Mouse (Mus musculus) stomach, embryonic 16.5 days (tissue): Measurements from ENCODE around the gene Unc5b. TPM values are rescaled to one million over a fixed set of nuclear protein-coding genes. Genes with fewer than 3 reads are reported as not detected.
A peak's percentile ranks its signal among the peaks of the same experiment; 100 is the strongest.

Experiments used
- ATAC-seq: fragments of 200-750 bp; cut with Nextera tagmentation; 2 replicates; pipeline ENCODE4 v1.8.0; 2017; ENCODE audit warnings: moderate number of reproducible peaks, moderate TSS enrichment; ENCODE audit not compliant: insufficient read depth, low FRiP score
- H3K27ac ChIP-seq: fragments of 300-500 bp; sonication (generic); 2 replicates; pipeline ENCODE4 v1.5.1; 2014; ENCODE audit warnings: low read length
- H3K27me3 ChIP-seq: fragments of 300-500 bp; sonication (generic); 2 replicates; pipeline ENCODE4 v1.6.1; 2014; ENCODE audit warnings: low read length, control low read depth, mixed read lengths; ENCODE audit not compliant: control insufficient read depth, insufficient read depth
- H3K36me3 ChIP-seq: fragments of 300-500 bp; sonication (generic); 2 replicates; pipeline ENCODE4 v1.6.1; 2014; ENCODE audit warnings: low read length; ENCODE audit not compliant: control insufficient read depth, insufficient read depth
- H3K4me1 ChIP-seq: fragments of 300-500 bp; sonication (generic); 2 replicates; pipeline ENCODE4 v1.6.1; 2014; ENCODE audit warnings: low read length, control low read depth, mixed read lengths; ENCODE audit not compliant: control insufficient read depth, insufficient read depth
- H3K4me2 ChIP-seq: fragments of 300-500 bp; sonication (generic); 2 replicates; pipeline ENCODE4 v1.6.1; 2014; ENCODE audit warnings: low read depth, low read length, mixed read lengths
- H3K4me3 ChIP-seq: fragments of 300-500 bp; sonication (generic); replicated peaks from 2 replicates; pipeline ENCODE4 v1.5.1; 2014; ENCODE audit warnings: mild to moderate bottlenecking, low read length
- H3K9ac ChIP-seq: fragments of 300-500 bp; sonication (generic); 2 replicates; pipeline ENCODE4 v1.6.1; 2014; ENCODE audit warnings: low read length
- H3K9me3 ChIP-seq: fragments of 300-500 bp; sonication (generic); replicated peaks from 2 replicates; pipeline ENCODE4 v1.6.1; 2016; ENCODE audit warnings: low read length, control low read depth; ENCODE audit not compliant: control insufficient read depth
- WGBS: fragments of 180-500 bp; shearing (Covaris S2); extraction: QIAGEN DNeasy Blood & Tissue Kit; methylation state at CpG from one replicate; pipeline ENCODE4 v1.1.7; 2014; 5-methylcytosine and 5-hydroxymethylcytosine counted together
- polyA plus RNA-seq: library from polyadenylated mRNA; unstranded; fragments of >200 nt; fragmentation: Nextera tagmentation; extraction: Ambion mirVana; gene quantifications from 2 replicates; pipeline ENCODE4 v1.2.1, GENCODE M21; 2015

The Unc5b gene
- polyA plus RNA-seq, 1 experiment from 2014 or later, result 3.7 TPM

- no peaks in the 10 kb centered on the region for H3K36me3 ChIP-seq
- no peak overlapping the region for H3K27ac ChIP-seq
- H3K4me2 ChIP-seq, result no peak overlapping the region
- peaks cover 58% of the 10 kb centered on the region for H3K4me1 ChIP-seq
- no peaks in the 10 kb centered on the region for H3K27me3 ChIP-seq
- no peaks in the 10 kb centered on the region for H3K9me3 ChIP-seq
- H3K9ac ChIP-seq, result no peak overlapping the region
- 41% methylated on average over 14 of the region's 14 CpGs for WGBS
- no peak overlapping the region for H3K4me3 ChIP-seq
- ATAC-seq, result peak; percentile 38; the same call in 1 of the 2 replicates
Observed at GRCm38 (mm10) chr10:60816872-60817648, 14.3 kb downstream of the Unc5b start.

DNA sequence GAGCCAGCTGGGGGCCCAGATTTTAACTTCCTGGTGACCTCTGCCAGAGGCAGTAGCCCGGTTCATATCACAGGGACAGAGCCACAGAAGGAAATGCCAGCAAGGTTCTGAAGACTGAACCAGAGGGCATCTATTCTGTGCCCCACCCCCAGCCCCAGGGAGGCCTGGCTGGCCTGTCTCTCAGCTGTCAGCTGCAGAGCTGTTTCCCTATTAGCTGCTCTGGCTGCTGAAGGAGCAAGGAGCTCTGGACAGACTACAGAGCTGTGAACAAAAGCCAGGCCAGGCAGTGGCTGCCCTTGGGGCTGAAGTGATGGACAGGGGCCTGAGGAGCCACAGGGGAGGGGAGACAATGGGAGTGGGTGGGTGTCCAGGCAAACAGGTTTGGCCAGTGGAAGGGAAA is 15.5 kb downstream of the Unc5b start:
- no peak overlapping the region for H3K9ac ChIP-seq
- no peak overlapping the region for H3K4me3 ChIP-seq
- 0 out of 2 replicates have a peak overlapping the region, but pooled peaks have one; percentile 20 for H3K27ac ChIP-seq
- no peaks in the 10 kb centered on the region for H3K36me3 ChIP-seq
- no peaks in the 10 kb centered on the region for H3K9me3 ChIP-seq
- 20% methylated on average over 1 of the region's 1 CpGs for WGBS
- peaks cover 60% of the 10 kb centered on the region for H3K4me1 ChIP-seq
- H3K4me2 ChIP-seq, result no peak overlapping the region
- no peak for ATAC-seq
- H3K27me3 ChIP-seq, result no peaks in the 10 kb centered on the region

DNA sequence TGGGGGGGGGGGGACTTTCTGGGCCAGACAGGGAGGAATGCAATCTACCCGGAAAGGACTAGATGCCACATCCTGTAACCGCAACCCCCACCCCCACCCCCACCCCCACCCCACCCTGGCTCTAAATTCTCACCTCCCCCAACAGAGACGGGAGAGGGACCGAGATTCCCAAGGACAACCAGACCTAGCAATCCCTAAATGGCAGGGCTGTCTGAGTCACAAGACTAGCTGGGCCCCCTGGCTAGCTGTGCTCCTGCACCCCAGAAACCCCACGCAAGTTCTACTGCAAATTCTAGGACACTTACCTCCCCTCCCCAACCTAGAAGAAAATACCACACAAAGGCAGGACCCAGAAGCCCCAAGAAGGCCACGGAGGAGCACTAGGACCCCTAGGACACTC is 16.3 kb downstream of the Unc5b start:
- H3K4me3 ChIP-seq, result no peak overlapping the region
- no peak for ATAC-seq
- H3K9me3 ChIP-seq, result no peaks in the 10 kb centered on the region
- peak overlapping the region; percentile 38; the same call in 1 of the 2 replicates for H3K27ac ChIP-seq
- peaks cover 57% of the 10 kb centered on the region for H3K4me1 ChIP-seq
- no peaks in the 10 kb centered on the region for H3K27me3 ChIP-seq
- no peaks in the 10 kb centered on the region for H3K36me3 ChIP-seq
- peak overlapping the region; percentile 22; the same call in 1 of the 2 replicates for H3K9ac ChIP-seq
- no peak overlapping the region for H3K4me2 ChIP-seq
- WGBS, result 28% methylated on average over 6 of the region's 6 CpGs

- peaks cover 53% of the 10 kb centered on the region for H3K4me1 ChIP-seq
- WGBS, result 27% methylated on average over 10 of the region's 10 CpGs
- peak overlapping the region; percentile 22; the same call in 1 of the 2 replicates for H3K9ac ChIP-seq
- H3K36me3 ChIP-seq, result no peaks in the 10 kb centered on the region
- no peaks in the 10 kb centered on the region for H3K9me3 ChIP-seq
- H3K4me2 ChIP-seq, result no peak overlapping the region
- no peaks in the 10 kb centered on the region for H3K27me3 ChIP-seq
- no peak overlapping the region for H3K4me3 ChIP-seq
- no peak for ATAC-seq
- H3K27ac ChIP-seq, result peak overlapping the region; percentile 39
Observed at GRCm38 (mm10) chr10:60814444-60815057, 16.8 kb downstream of the Unc5b start.

- 26% methylated on average over 8 of the region's 8 CpGs for WGBS
- no peak for ATAC-seq
- H3K27ac ChIP-seq, result peak overlapping the region; percentile 39; the same call in 1 of the 2 replicates
Observed at GRCm38 (mm10) chr10:60813606-60814005, 17.8 kb downstream of the Unc5b start.

GRCm38 (mm10) chr10:60811792-60812525 is 19.4 kb downstream of the Unc5b start:
- 0 out of 2 replicates have a peak overlapping the region, but pooled peaks have one; percentile 9 for H3K9ac ChIP-seq
- no peak overlapping the region for H3K27ac ChIP-seq
- H3K27me3 ChIP-seq, result no peaks in the 10 kb centered on the region
- no peak overlapping the region for H3K4me3 ChIP-seq
- 12% methylated on average over 15 of the region's 15 CpGs for WGBS
- no peaks in the 10 kb centered on the region for H3K9me3 ChIP-seq
- peaks cover 57% of the 10 kb centered on the region for H3K4me1 ChIP-seq
- H3K4me2 ChIP-seq, result 0 out of 2 replicates have a peak overlapping the region, but pooled peaks have one; percentile 0
- ATAC-seq, result no peak
- H3K36me3 ChIP-seq, result no peaks in the 10 kb centered on the region

More at GRCm38 (mm10) chr10:60813606-60814005, 17.8 kb downstream of the Unc5b start:
- no peak overlapping the region for H3K4me2 ChIP-seq
- no peak overlapping the region for H3K9ac ChIP-seq
- H3K9me3 ChIP-seq, result no peaks in the 10 kb centered on the region
- peaks cover 53% of the 10 kb centered on the region for H3K4me1 ChIP-seq
- H3K27me3 ChIP-seq, result no peaks in the 10 kb centered on the region
- H3K36me3 ChIP-seq, result no peaks in the 10 kb centered on the region
- H3K4me3 ChIP-seq, result no peak overlapping the region

DNA sequence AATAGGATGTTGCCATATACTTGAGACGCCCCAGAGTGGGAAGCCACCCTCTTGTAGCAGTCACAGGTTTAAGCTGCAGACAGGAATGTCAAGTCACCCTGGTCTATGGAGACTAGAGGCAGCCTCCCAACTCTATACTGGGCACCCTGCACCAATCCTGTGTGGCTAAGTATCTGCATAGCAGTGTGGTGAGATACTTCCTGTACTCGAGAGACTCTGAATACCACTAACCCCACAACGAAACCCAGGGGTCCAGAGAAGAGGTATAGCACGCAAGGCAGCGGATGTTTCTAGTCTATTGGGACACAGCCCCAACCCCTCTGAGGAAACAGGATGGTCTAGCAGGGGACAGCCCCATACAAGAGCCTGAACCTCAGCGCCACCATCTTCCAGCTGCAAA is 22.9 kb downstream of the Unc5b start:
- no peak overlapping the region for H3K4me3 ChIP-seq
- H3K9ac ChIP-seq, result peak overlapping the region; percentile 9; the same call in 1 of the 2 replicates
- H3K4me1 ChIP-seq, result peaks cover 48% of the 10 kb centered on the region
- H3K9me3 ChIP-seq, result no peaks in the 10 kb centered on the region
- H3K27ac ChIP-seq, result peak overlapping the region; percentile 70
- H3K27me3 ChIP-seq, result no peaks in the 10 kb centered on the region
- no peak overlapping the region for H3K4me2 ChIP-seq
- no peaks in the 10 kb centered on the region for H3K36me3 ChIP-seq
- WGBS, result 70% methylated on average over 6 of the region's 6 CpGs
- no peak for ATAC-seq

DNA sequence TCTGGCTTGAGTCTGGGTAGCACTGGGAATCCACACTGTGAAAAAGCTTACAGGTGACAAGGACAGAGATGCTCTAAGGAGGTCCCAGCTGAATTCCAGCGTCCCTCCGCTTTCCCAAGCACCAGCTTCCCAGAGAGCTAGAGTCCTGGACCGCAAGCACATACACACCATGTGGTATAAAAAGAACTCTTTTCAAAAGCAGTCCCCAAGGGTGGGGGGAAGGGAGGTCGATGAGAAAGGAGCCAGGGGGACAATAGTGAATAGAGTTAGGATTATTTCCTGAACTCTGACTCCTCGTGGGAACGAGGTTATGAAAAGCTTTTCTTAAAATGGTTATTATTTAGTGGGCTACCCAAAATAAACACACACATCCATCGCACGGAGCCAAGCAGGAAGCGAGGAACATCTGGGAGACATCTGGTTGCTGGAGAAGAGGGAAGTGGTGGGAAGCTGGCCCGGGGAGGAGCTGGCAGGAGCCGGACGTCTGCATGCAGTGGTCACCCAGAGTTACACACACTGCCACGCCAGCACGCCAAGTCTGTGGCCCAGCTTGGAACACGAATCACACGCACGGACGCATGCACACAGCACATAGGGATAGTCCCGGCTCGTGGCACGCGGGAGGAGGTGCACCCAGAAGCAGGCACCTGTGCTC is 23.7 kb downstream of the Unc5b start:
- Histone ChIP-seq H3K9ac (peak overlapping the region; percentile 42; the same call in 1 of the 2 replicates), H3K36me3 (no peaks in the 10 kb centered on the region), H3K27me3 (no peaks in the 10 kb centered on the region), H3K9me3 (no peaks in the 10 kb centered on the region), H3K27ac (peak overlapping the region; percentile 84), H3K4me1 (peaks cover 41% of the 10 kb centered on the region), H3K4me3 (no peak overlapping the region), H3K4me2 (peak overlapping the region; percentile 33)
- WGBS, result 29% methylated on average over 22 of the region's 22 CpGs
- peak; percentile 85 for ATAC-seq
